Mouse (Mus musculus): ENCODE data around the gene Ikzf4. TPM values are rescaled to one million over a fixed set of nuclear protein-coding genes. Genes with fewer than 3 reads are reported as not detected.
A peak's percentile ranks its signal among the peaks of the same experiment; 100 is the strongest.

The Ikzf4 gene
- polyA plus RNA-seq, 1 experiment from 2014 or later = 18.1 TPM

- 0 out of 2 replicates have a peak overlapping the region, but pooled peaks have one; percentile 6 for H3K4me2 ChIP-seq (replicated peaks)
- ATAC-seq (ENCODE audit: low FRiP score) (no peak), DNase-seq (ENCODE audit: low spot score) (no peak)
- H3K9ac ChIP-seq = no peak overlapping the region
- no peaks in the 10 kb centered on the region for H3K9me3 ChIP-seq (ENCODE audit: control insufficient read depth, low read length)
- H3K27ac ChIP-seq = no peak overlapping the region
- H3K36me3 ChIP-seq (replicated peaks; ENCODE audit: control insufficient read depth, insufficient read depth) = no peaks in the 10 kb centered on the region
- H3K4me1 ChIP-seq (replicated peaks; ENCODE audit: control insufficient read depth, insufficient read depth, low read length) = peaks cover 7% of the 10 kb centered on the region; the same call in 1 of the 2 replicates
- H3K27me3 ChIP-seq (ENCODE audit: control insufficient read depth, insufficient read depth, low read length) = peaks cover 52% of the 10 kb centered on the region
- WGBS = 8% methylated on average over 1 of the region's 1 CpGs
- H3K4me3 ChIP-seq (replicated peaks; ENCODE audit: low read length) = no peak overlapping the region
These were observed 59.2 kb downstream of the Ikzf4 start for GRCm38 (mm10) chr10:128586546-128586945.

- Histone ChIP-seq H3K27ac (no peak overlapping the region), H3K4me3 (replicated peaks; ENCODE audit: low read length) (no peak overlapping the region), H3K9ac (no peak overlapping the region), H3K4me2 (replicated peaks) (no peak overlapping the region), H3K27me3 (ENCODE audit: control insufficient read depth, insufficient read depth, low read length) (peaks cover 42% of the 10 kb centered on the region), H3K4me1 (replicated peaks; ENCODE audit: control insufficient read depth, insufficient read depth, low read length) (peaks cover 3% of the 10 kb centered on the region; the same call in 1 of the 2 replicates), H3K9me3 (ENCODE audit: control insufficient read depth, low read length) (no peaks in the 10 kb centered on the region), H3K36me3 (replicated peaks; ENCODE audit: control insufficient read depth, insufficient read depth) (no peaks in the 10 kb centered on the region)
- DNase-seq (ENCODE audit: low spot score) (no peak), ATAC-seq (ENCODE audit: low FRiP score) (no peak)
- WGBS = 9% methylated on average over 4 of the region's 4 CpGs
These were observed 61.4 kb downstream of the Ikzf4 start for GRCm38 (mm10) chr10:128584386-128584785.

- Histone ChIP-seq H3K4me3 (replicated peaks; ENCODE audit: low read length) (no peak overlapping the region), H3K4me1 (replicated peaks; ENCODE audit: control insufficient read depth, insufficient read depth, low read length) (no peaks in the 10 kb centered on the region), H3K36me3 (replicated peaks; ENCODE audit: control insufficient read depth, insufficient read depth) (no peaks in the 10 kb centered on the region), H3K4me2 (replicated peaks) (no peak overlapping the region), H3K9ac (no peak overlapping the region), H3K27me3 (ENCODE audit: control insufficient read depth, insufficient read depth, low read length) (peaks cover 35% of the 10 kb centered on the region), H3K9me3 (ENCODE audit: control insufficient read depth, low read length) (no peaks in the 10 kb centered on the region), H3K27ac (no peak overlapping the region)
- no peak for ATAC-seq (ENCODE audit: low FRiP score)
- 21% methylated on average over 7 of the region's 7 CpGs for WGBS
- DNase-seq (ENCODE audit: low spot score) = no peak
These were observed 62.1 kb downstream of the Ikzf4 start for GRCm38 (mm10) chr10:128583644-128584043.

Small RNA genes lying within 50 kb of the gene (microRNA-seq; reads per million reads assigned to microRNA genes)
- not detected for gene Mir6917

Other genes starting within 250 kb of the Ikzf4 start
- 0.22 TPM in 1 of 2 replicates, not detected in the other for gene Slc39a5, start 244.8 kb downstream of the Ikzf4 start, polyA plus RNA-seq (2014; fragmentation: Nextera tagmentation; extraction: Ambion mirVana)
- gene Nabp2, start 234.5 kb downstream of the Ikzf4 start, polyA plus RNA-seq (2014; fragmentation: Nextera tagmentation; extraction: Ambion mirVana) = 134 and 140 TPM in 2 replicates
- gene Rnf41, start 234.3 kb downstream of the Ikzf4 start, polyA plus RNA-seq (2014; fragmentation: Nextera tagmentation; extraction: Ambion mirVana) = 70.9 and 83.7 TPM in 2 replicates
- 184 and 191 TPM in 2 replicates for gene Smarcc2, start 186.7 kb downstream of the Ikzf4 start, polyA plus RNA-seq (2014; fragmentation: Nextera tagmentation; extraction: Ambion mirVana)
- 825 and 884 TPM in 2 replicates for gene Myl6, start 151.8 kb downstream of the Ikzf4 start, polyA plus RNA-seq (2014; fragmentation: Nextera tagmentation; extraction: Ambion mirVana)
- 5.8 and 6.1 TPM in 2 replicates for gene Myl6b, start 147.3 kb downstream of the Ikzf4 start, polyA plus RNA-seq (2014; fragmentation: Nextera tagmentation; extraction: Ambion mirVana)
- 13.7 and 14.5 TPM in 2 replicates for gene Esyt1, start 120.1 kb downstream of the Ikzf4 start, polyA plus RNA-seq (2014; fragmentation: Nextera tagmentation; extraction: Ambion mirVana)
- gene Zc3h10, start 98.2 kb downstream of the Ikzf4 start, polyA plus RNA-seq (2014; fragmentation: Nextera tagmentation; extraction: Ambion mirVana) = 14.5 and 16.3 TPM in 2 replicates
- 2,254 and 2,846 TPM in 2 replicates for gene Rpl41, start 96.7 kb downstream of the Ikzf4 start, polyA plus RNA-seq (2014; fragmentation: Nextera tagmentation; extraction: Ambion mirVana)
- gene Pa2g4, start 80.0 kb downstream of the Ikzf4 start, polyA plus RNA-seq (2014; fragmentation: Nextera tagmentation; extraction: Ambion mirVana) = 129 and 149 TPM in 2 replicates
- 1.5 and 1.8 TPM in 2 replicates for gene Erbb3, start 56.3 kb downstream of the Ikzf4 start, polyA plus RNA-seq (2014; fragmentation: Nextera tagmentation; extraction: Ambion mirVana)
- 450 and 573 TPM in 2 replicates for gene Rps26, start 19.2 kb downstream of the Ikzf4 start, polyA plus RNA-seq (2014; fragmentation: Nextera tagmentation; extraction: Ambion mirVana)
- gene Suox, start 28.1 kb upstream of the Ikzf4 start, polyA plus RNA-seq (2014; fragmentation: Nextera tagmentation; extraction: Ambion mirVana) = 11.5 and 12.7 TPM in 2 replicates
- gene Rab5b, start 50.3 kb upstream of the Ikzf4 start, polyA plus RNA-seq (2014; fragmentation: Nextera tagmentation; extraction: Ambion mirVana) = 95.6 and 109 TPM in 2 replicates
- gene Pmel, start 58.2 kb upstream of the Ikzf4 start, polyA plus RNA-seq (2014; fragmentation: Nextera tagmentation; extraction: Ambion mirVana) = 0.79 and 0.85 TPM in 2 replicates
- 17.1 and 21.0 TPM in 2 replicates for gene Cdk2, start 59.0 kb upstream of the Ikzf4 start, polyA plus RNA-seq (2014; fragmentation: Nextera tagmentation; extraction: Ambion mirVana)
- 6.9 and 7.7 TPM in 2 replicates for gene Dgka, start 98.9 kb upstream of the Ikzf4 start, polyA plus RNA-seq (2014; fragmentation: Nextera tagmentation; extraction: Ambion mirVana)
- gene Pym1, start 101.9 kb upstream of the Ikzf4 start, polyA plus RNA-seq (2014; fragmentation: Nextera tagmentation; extraction: Ambion mirVana) = 38.6 and 42.0 TPM in 2 replicates
- gene Mmp19, start 144.9 kb upstream of the Ikzf4 start, polyA plus RNA-seq (2014; fragmentation: Nextera tagmentation; extraction: Ambion mirVana) = 0.65 and 0.80 TPM in 2 replicates
- gene Dnajc14, start 158.1 kb upstream of the Ikzf4 start, polyA plus RNA-seq (2014; fragmentation: Nextera tagmentation; extraction: Ambion mirVana) = 34.6 and 35.1 TPM in 2 replicates
- 13.3 and 14.8 TPM in 2 replicates for gene Tmem198b, start 158.4 kb upstream of the Ikzf4 start, polyA plus RNA-seq (2014; fragmentation: Nextera tagmentation; extraction: Ambion mirVana)
- 137 and 139 TPM in 2 replicates for gene Sarnp, start 171.3 kb upstream of the Ikzf4 start, polyA plus RNA-seq (2014; fragmentation: Nextera tagmentation; extraction: Ambion mirVana)
- 27.8 and 28.4 TPM in 2 replicates for gene Ormdl2, start 175.7 kb upstream of the Ikzf4 start, polyA plus RNA-seq (2014; fragmentation: Nextera tagmentation; extraction: Ambion mirVana)
- gene Gdf11, start 245.7 kb upstream of the Ikzf4 start, polyA plus RNA-seq (2014; fragmentation: Nextera tagmentation; extraction: Ambion mirVana) = 5.9 and 6.7 TPM in 2 replicates